Mouse (Mus musculus): ENCODE results near the gene Cacng4. TPM values are rescaled to one million over a fixed set of nuclear protein-coding genes. Genes with fewer than 3 reads are reported as not detected.

The Cacng4 gene
- polyA plus RNA-seq (2014; fragmentation: Nextera tagmentation; extraction: Ambion mirVana): 0.84 and 0.99 TPM in 2 replicates

- Histone ChIP-seq H3K4me1 (ENCODE audit: control insufficient read depth, insufficient read depth, low read length) (peaks cover 7% of the 10 kb centered on the region), H3K9me3 (replicated peaks; ENCODE audit: control insufficient read depth, low read length) (no peaks in the 10 kb centered on the region), H3K27me3 (ENCODE audit: control insufficient read depth, insufficient read depth, low read length) (peaks cover 97% of the 10 kb centered on the region), H3K4me3 (ENCODE audit: low read depth, low read length) (peak within 1 kb of the TSS; percentile 58), H3K4me2 (peak within 1 kb of the TSS; percentile 95), H3K9ac (ENCODE audit: low read depth, low read length) (0 out of 2 replicates have a peak within 1 kb of the TSS, but pooled peaks have one; percentile 8), H3K27ac (ENCODE audit: low read depth, low read length) (no peak within 1 kb of the TSS), H3K36me3 (ENCODE audit: control insufficient read depth, insufficient read depth, low read length) (no peaks in the 10 kb centered on the region)
- under 1% methylated on average over 42 of the region's 73 CpGs for WGBS (ENCODE audit: insufficient replicate concordance)
- ATAC-seq (replicated peaks; ENCODE audit: insufficient number of reproducible peaks, low FRiP score, low TSS enrichment): 0 out of 2 replicates have a peak, but pooled peaks have one; percentile 8
Observed at GRCm38 (mm10) chr11:107794547-107795269, at the start of gene Cacng4. Gene Cacng4, minus strand, starts transcription at chr11:107794557.

DNA sequence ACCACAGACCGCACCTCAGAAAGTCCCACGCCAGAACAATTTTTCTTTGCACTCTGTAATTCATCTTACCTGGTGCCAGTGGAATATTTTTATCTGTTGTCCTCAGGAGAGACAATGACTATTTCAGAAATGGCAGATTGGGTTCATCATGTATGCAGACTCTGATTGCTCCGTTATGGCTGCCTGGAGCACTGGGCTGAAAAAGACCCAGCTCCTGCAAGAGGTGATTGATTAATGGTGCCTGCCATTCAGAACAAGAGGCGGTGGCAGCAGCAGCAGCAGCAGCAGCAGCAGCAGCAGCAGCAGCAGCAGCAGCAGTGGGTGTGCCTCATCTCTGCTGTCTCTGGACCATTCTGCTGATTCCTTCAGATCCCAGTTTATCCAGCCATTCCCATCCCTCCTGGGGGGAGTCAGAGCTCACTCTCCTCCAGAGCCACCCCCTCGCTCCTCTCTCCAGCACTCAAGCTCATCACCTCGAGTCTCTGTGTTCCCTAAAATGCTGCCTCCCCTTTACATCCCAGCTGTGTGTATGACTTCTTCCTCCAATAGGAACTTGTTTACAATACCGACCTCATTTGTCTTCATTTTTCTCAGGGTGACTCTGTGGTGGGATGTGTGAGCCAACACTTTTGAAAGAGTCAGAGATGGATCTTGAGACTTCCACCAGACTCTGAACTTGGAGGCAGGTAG, 39.1 kb upstream of the Cacng4 start:
- 61% methylated on average over 7 of the region's 7 CpGs for WGBS (ENCODE audit: insufficient replicate concordance)
- no peak overlapping the region for H3K27ac ChIP-seq (ENCODE audit: low read depth, low read length)
- H3K36me3 ChIP-seq (ENCODE audit: control insufficient read depth, insufficient read depth, low read length): no peaks in the 10 kb centered on the region
- no peak for ATAC-seq (replicated peaks; ENCODE audit: insufficient number of reproducible peaks, low FRiP score, low TSS enrichment)
- H3K9ac ChIP-seq (ENCODE audit: low read depth, low read length): no peak overlapping the region
- H3K27me3 ChIP-seq (ENCODE audit: control insufficient read depth, insufficient read depth, low read length): no peaks in the 10 kb centered on the region
- no peak overlapping the region for H3K4me2 ChIP-seq
- no peaks in the 10 kb centered on the region for H3K4me1 ChIP-seq (ENCODE audit: control insufficient read depth, insufficient read depth, low read length)
- H3K9me3 ChIP-seq (replicated peaks; ENCODE audit: control insufficient read depth, low read length): no peaks in the 10 kb centered on the region
- no peak overlapping the region for H3K4me3 ChIP-seq (ENCODE audit: low read depth, low read length)

GRCm38 (mm10) chr11:107817196-107817595, 22.8 kb upstream of the Cacng4 start:
- Histone ChIP-seq H3K4me1 (ENCODE audit: control insufficient read depth, insufficient read depth, low read length) (no peaks in the 10 kb centered on the region), H3K27me3 (ENCODE audit: control insufficient read depth, insufficient read depth, low read length) (peaks cover 7% of the 10 kb centered on the region; the same call in 1 of the 2 replicates), H3K9me3 (replicated peaks; ENCODE audit: control insufficient read depth, low read length) (no peaks in the 10 kb centered on the region), H3K27ac (ENCODE audit: low read depth, low read length) (no peak overlapping the region), H3K4me2 (no peak overlapping the region), H3K36me3 (ENCODE audit: control insufficient read depth, insufficient read depth, low read length) (no peaks in the 10 kb centered on the region), H3K4me3 (ENCODE audit: low read depth, low read length) (no peak overlapping the region), H3K9ac (ENCODE audit: low read depth, low read length) (no peak overlapping the region)
- 41% methylated on average over 5 of the region's 5 CpGs for WGBS (ENCODE audit: insufficient replicate concordance)
- ATAC-seq (replicated peaks; ENCODE audit: insufficient number of reproducible peaks, low FRiP score, low TSS enrichment): no peak

DNA sequence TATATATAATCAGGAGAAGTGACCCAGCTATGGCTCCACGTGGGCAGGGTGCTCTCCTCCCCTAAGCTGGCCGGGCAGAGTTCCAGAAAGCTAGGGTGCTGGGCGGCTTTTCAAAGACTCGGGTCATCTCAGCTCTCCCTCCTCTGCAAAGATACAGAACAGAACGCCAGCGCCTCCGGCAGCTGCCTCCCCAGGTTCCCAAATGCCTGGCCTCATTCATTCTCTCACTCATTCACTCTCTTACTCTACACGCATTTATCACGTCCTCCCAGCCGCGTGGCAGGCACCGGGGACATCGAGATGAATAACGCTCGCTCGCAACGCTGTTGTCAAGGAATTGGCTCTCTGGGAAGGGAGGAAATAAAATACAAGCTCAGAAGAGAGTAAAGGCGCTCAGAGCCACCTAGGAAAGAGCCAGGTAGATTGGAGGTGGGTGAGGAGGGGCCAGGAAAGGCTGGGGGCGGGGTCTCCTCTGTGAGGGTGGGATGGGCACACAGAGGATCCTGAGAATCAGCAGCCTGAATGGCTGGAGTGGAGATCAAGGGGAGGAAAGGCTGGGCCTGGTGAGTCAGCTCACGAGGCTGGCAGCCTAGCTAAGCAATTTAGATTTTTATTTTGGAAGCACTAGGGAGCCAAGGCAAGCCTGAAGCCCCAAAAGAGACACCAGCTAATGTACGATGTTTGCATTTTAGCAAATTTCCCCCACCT, 18.7 kb upstream of the Cacng4 start:
- Histone ChIP-seq H3K27me3 (ENCODE audit: control insufficient read depth, insufficient read depth, low read length) (peaks cover 16% of the 10 kb centered on the region), H3K9me3 (replicated peaks; ENCODE audit: control insufficient read depth, low read length) (no peaks in the 10 kb centered on the region), H3K4me2 (no peak overlapping the region), H3K4me3 (ENCODE audit: low read depth, low read length) (no peak overlapping the region), H3K9ac (ENCODE audit: low read depth, low read length) (no peak overlapping the region), H3K27ac (ENCODE audit: low read depth, low read length) (no peak overlapping the region), H3K4me1 (ENCODE audit: control insufficient read depth, insufficient read depth, low read length) (no peaks in the 10 kb centered on the region), H3K36me3 (ENCODE audit: control insufficient read depth, insufficient read depth, low read length) (no peaks in the 10 kb centered on the region)
- 42% methylated on average over 21 of the region's 21 CpGs for WGBS (ENCODE audit: insufficient replicate concordance)
- ATAC-seq (replicated peaks; ENCODE audit: insufficient number of reproducible peaks, low FRiP score, low TSS enrichment): no peak

- H3K27ac ChIP-seq (ENCODE audit: low read depth, low read length): no peak overlapping the region
Observed at GRCm38 (mm10) chr11:107812429-107812828, 18.1 kb upstream of the Cacng4 start.

GRCm38 (mm10) chr11:107808508-107808907, 14.2 kb upstream of the Cacng4 start:
- Histone ChIP-seq H3K9me3 (replicated peaks; ENCODE audit: control insufficient read depth, low read length) (no peaks in the 10 kb centered on the region), H3K36me3 (ENCODE audit: control insufficient read depth, insufficient read depth, low read length) (no peaks in the 10 kb centered on the region), H3K4me2 (no peak overlapping the region), H3K27me3 (ENCODE audit: control insufficient read depth, insufficient read depth, low read length) (peaks cover 16% of the 10 kb centered on the region), H3K27ac (ENCODE audit: low read depth, low read length) (no peak overlapping the region), H3K4me3 (ENCODE audit: low read depth, low read length) (no peak overlapping the region), H3K4me1 (ENCODE audit: control insufficient read depth, insufficient read depth, low read length) (no peaks in the 10 kb centered on the region), H3K9ac (ENCODE audit: low read depth, low read length) (no peak overlapping the region)
- 66% methylated on average over 8 of the region's 8 CpGs for WGBS (ENCODE audit: insufficient replicate concordance)
- no peak for ATAC-seq (replicated peaks; ENCODE audit: insufficient number of reproducible peaks, low FRiP score, low TSS enrichment)

More at GRCm38 (mm10) chr11:107812429-107812828, 18.1 kb upstream of the Cacng4 start:
- H3K4me3 ChIP-seq (ENCODE audit: low read depth, low read length): no peak overlapping the region
- no peak for ATAC-seq (replicated peaks; ENCODE audit: insufficient number of reproducible peaks, low FRiP score, low TSS enrichment)
- peaks cover 16% of the 10 kb centered on the region for H3K27me3 ChIP-seq (ENCODE audit: control insufficient read depth, insufficient read depth, low read length)
- H3K9me3 ChIP-seq (replicated peaks; ENCODE audit: control insufficient read depth, low read length): no peaks in the 10 kb centered on the region
- no peak overlapping the region for H3K4me2 ChIP-seq
- H3K36me3 ChIP-seq (ENCODE audit: control insufficient read depth, insufficient read depth, low read length): no peaks in the 10 kb centered on the region
- H3K4me1 ChIP-seq (ENCODE audit: control insufficient read depth, insufficient read depth, low read length): no peaks in the 10 kb centered on the region
- 68% methylated on average over 4 of the region's 4 CpGs for WGBS (ENCODE audit: insufficient replicate concordance)
- H3K9ac ChIP-seq (ENCODE audit: low read depth, low read length): no peak overlapping the region

DNA sequence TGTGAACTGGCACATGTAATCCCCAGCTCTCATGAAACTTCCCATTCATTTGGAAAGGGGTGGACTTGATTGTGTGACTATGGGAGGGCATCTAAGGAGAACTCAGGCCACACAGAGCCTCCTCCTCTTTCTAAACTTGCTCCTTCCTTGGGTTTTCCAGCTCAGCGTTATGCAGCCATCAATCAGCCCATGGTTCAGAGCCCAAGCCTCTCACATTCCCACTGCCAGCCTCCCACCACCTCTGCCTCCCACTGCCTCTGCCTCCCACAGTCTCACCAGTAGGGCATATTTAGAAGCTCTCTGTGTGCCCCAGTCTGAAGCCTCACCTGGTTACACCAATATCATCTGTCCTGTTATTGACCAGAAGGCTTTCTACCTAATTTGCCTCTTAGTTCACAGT, 11.7 kb upstream of the Cacng4 start:
- H3K4me2 ChIP-seq: no peak overlapping the region
- H3K27me3 ChIP-seq (ENCODE audit: control insufficient read depth, insufficient read depth, low read length): peaks cover 6% of the 10 kb centered on the region; the same call in 1 of the 2 replicates
- no peak for ATAC-seq (replicated peaks; ENCODE audit: insufficient number of reproducible peaks, low FRiP score, low TSS enrichment)

GRCm38 (mm10) chr11:107801946-107802345, 7.6 kb upstream of the Cacng4 start:
- Histone ChIP-seq H3K4me3 (ENCODE audit: low read depth, low read length) (no peak overlapping the region), H3K27ac (ENCODE audit: low read depth, low read length) (no peak overlapping the region), H3K36me3 (ENCODE audit: control insufficient read depth, insufficient read depth, low read length) (no peaks in the 10 kb centered on the region), H3K9ac (ENCODE audit: low read depth, low read length) (no peak overlapping the region), H3K4me2 (no peak overlapping the region), H3K27me3 (ENCODE audit: control insufficient read depth, insufficient read depth, low read length) (peaks cover 41% of the 10 kb centered on the region), H3K9me3 (replicated peaks; ENCODE audit: control insufficient read depth, low read length) (no peaks in the 10 kb centered on the region), H3K4me1 (ENCODE audit: control insufficient read depth, insufficient read depth, low read length) (no peaks in the 10 kb centered on the region)
- 73% methylated on average over 3 of the region's 3 CpGs for WGBS (ENCODE audit: insufficient replicate concordance)
- no peak for ATAC-seq (replicated peaks; ENCODE audit: insufficient number of reproducible peaks, low FRiP score, low TSS enrichment)

More for the DNA sequence above, 11.7 kb upstream of the Cacng4 start:
- H3K27ac ChIP-seq (ENCODE audit: low read depth, low read length): no peak overlapping the region
- H3K9ac ChIP-seq (ENCODE audit: low read depth, low read length): no peak overlapping the region
- H3K36me3 ChIP-seq (ENCODE audit: control insufficient read depth, insufficient read depth, low read length): no peaks in the 10 kb centered on the region
- no peaks in the 10 kb centered on the region for H3K9me3 ChIP-seq (replicated peaks; ENCODE audit: control insufficient read depth, low read length)
- 71% methylated on average over 1 of the region's 1 CpGs for WGBS (ENCODE audit: insufficient replicate concordance)
- H3K4me1 ChIP-seq (ENCODE audit: control insufficient read depth, insufficient read depth, low read length): no peaks in the 10 kb centered on the region
- no peak overlapping the region for H3K4me3 ChIP-seq (ENCODE audit: low read depth, low read length)

Measured in heart, embryonic 11.5 days (tissue).